Mouse (Mus musculus): ENCODE data around the gene Cyp2s1.

Cyp2s1 gene

GRCm38 (mm10) chr7:25816241-25816919 lies at the start of gene Cyp2s1:
Gene Cyp2s1, minus strand, starts transcription at chr7:25816913.
- DNase-seq, result peak; percentile 65 to 71

GRCm38 (mm10) chr7:25864861-25865260 lies 48.1 kb upstream of the Cyp2s1 start:
- no peak for DNase-seq

GRCm38 (mm10) chr7:25863756-25864155 lies 47.0 kb upstream of the Cyp2s1 start:
- no peak for DNase-seq

GRCm38 (mm10) chr7:25862365-25862764 lies 45.7 kb upstream of the Cyp2s1 start:
- peak in 1 of 2 experiments; percentile 13 for DNase-seq

GRCm38 (mm10) chr7:25859962-25860870 lies 43.5 kb upstream of the Cyp2s1 start:
- DNase-seq, result peak; percentile 20 to 33

GRCm38 (mm10) chr7:25855082-25855481 lies 38.4 kb upstream of the Cyp2s1 start:
- DNase-seq, result peak; percentile 50 to 86

- DNase-seq, result no peak
Measured at GRCm38 (mm10) chr7:25848444-25848812, 31.7 kb upstream of the Cyp2s1 start.

GRCm38 (mm10) chr7:25847722-25848443 lies 31.2 kb upstream of the Cyp2s1 start:
- peak; percentile 88 to 93 for DNase-seq

- no peak for DNase-seq
Measured at GRCm38 (mm10) chr7:25844885-25845284, 28.2 kb upstream of the Cyp2s1 start.

GRCm38 (mm10) chr7:25844423-25844822 lies 27.7 kb upstream of the Cyp2s1 start:
- no peak for DNase-seq

GRCm38 (mm10) chr7:25843492-25843891 lies 26.8 kb upstream of the Cyp2s1 start:
- DNase-seq, result no peak

GRCm38 (mm10) chr7:25840908-25841307 lies 24.2 kb upstream of the Cyp2s1 start:
- DNase-seq, result no peak

GRCm38 (mm10) chr7:25835188-25835891 lies 18.6 kb upstream of the Cyp2s1 start:
- no peak for DNase-seq

- peak; percentile 75 to 87 for DNase-seq
Measured at GRCm38 (mm10) chr7:25831557-25832530, 15.1 kb upstream of the Cyp2s1 start.

GRCm38 (mm10) chr7:25830251-25830650 lies 13.5 kb upstream of the Cyp2s1 start:
- no peak for DNase-seq

- peak; percentile 88 to 90 for DNase-seq
Measured at GRCm38 (mm10) chr7:25827199-25827598, 10.5 kb upstream of the Cyp2s1 start.

- DNase-seq, result no peak
Measured at GRCm38 (mm10) chr7:25826029-25826428, 9.3 kb upstream of the Cyp2s1 start.

- peak; percentile 75 to 77 for DNase-seq
Measured at GRCm38 (mm10) chr7:25825043-25825442, 8.3 kb upstream of the Cyp2s1 start.

GRCm38 (mm10) chr7:25815571-25815970 lies 1.1 kb downstream of the Cyp2s1 start:
- DNase-seq, result no peak

GRCm38 (mm10) chr7:25814711-25815110 lies 2.0 kb downstream of the Cyp2s1 start:
- no peak for DNase-seq

GRCm38 (mm10) chr7:25812195-25812594 lies 4.5 kb downstream of the Cyp2s1 start:
- no peak for DNase-seq

Data from kidney, adult 8-10 months (tissue).